Mouse (Mus musculus): ENCODE data around the gene Tnfaip8l3.

DNA sequence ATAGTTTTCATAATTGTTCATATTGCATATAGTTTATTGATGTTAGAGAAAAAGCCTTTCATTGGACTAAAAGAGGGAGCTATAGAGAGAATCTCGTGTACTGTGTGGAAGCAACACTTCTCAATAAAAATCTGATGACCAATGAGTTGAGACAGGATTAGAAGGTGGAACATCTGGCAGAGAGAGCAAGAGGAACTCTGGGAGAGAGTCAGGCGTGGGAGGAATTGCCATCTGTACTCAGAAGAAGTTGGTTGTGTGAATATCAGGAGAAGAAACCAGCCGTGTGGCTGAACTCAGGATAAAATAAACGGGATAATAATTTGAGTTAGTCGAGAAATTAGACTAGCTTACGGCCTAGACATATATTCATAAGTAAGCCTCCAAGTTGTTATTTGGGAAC lies 28.9 kb upstream of the Tnfaip8l3 start:
- no peak for TF ChIP-seq POLR2AphosphoS2 (IDR thresholded peaks at IDR 0.05; ENCODE audit: insufficient read length, low read depth)
- no peak for TF ChIP-seq POLR2A (IDR thresholded peaks at IDR 0.05; ENCODE audit: insufficient read length, low read depth)
- TF ChIP-seq MYOG (IDR thresholded peaks at IDR 0.05; ENCODE audit: control insufficient read depth in 1 of 3, insufficient read depth in 1 of 3, insufficient read length in 2 of 3, low read depth in 2 of 3) = no peak
- no peak for TF ChIP-seq USF1 (IDR thresholded peaks at IDR 0.05; ENCODE audit: low read depth)
- no peak for TF ChIP-seq MAX (IDR thresholded peaks at IDR 0.05; ENCODE audit: low read depth)
- TF ChIP-seq MYOD1 (IDR thresholded peaks at IDR 0.05; ENCODE audit: control insufficient read depth in 1 of 3, insufficient read length in 2 of 3, low read depth in 2 of 3) = no peak
- TF ChIP-seq TCF12 (IDR thresholded peaks at IDR 0.05; ENCODE audit: insufficient read depth, poor library complexity, severe bottlenecking) = no peak

All from myocyte (in vitro differentiated cells).